Mouse (Mus musculus): ENCODE measurements around the gene Def8.
A peak's percentile ranks its signal among the peaks of the same experiment; 100 is the strongest.

The Def8 gene

DNA sequence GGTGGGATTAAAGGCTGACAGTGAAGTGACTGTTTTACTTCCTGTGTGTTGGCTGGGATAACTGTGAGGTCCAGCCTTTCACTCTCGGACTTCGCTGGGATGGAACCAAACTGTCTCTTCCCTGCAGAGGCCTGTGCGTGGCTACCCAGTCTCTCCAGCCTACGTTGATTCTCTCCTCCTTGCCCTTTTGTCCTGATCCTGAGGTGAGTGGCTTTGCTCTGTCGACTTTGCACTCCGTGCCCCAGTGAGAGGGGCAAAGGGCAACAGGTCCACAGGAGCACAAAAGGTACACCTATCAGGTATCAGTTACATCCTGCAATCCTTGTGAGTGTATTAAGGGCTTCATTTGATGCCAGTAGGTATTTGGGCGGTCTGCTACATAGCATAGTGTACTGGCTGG, at the start of gene Def8:
Def8 (plus strand) TSS at position 87 of the 400 bp plus-strand sequence.
- no peak for ATAC-seq (ENCODE audit: low TSS enrichment)

- ATAC-seq (ENCODE audit: low TSS enrichment), result peak; percentile 54
These were observed 49.1 kb upstream of the Def8 start for GRCm38 (mm10) chr8:123374239-123374578.

DNA sequence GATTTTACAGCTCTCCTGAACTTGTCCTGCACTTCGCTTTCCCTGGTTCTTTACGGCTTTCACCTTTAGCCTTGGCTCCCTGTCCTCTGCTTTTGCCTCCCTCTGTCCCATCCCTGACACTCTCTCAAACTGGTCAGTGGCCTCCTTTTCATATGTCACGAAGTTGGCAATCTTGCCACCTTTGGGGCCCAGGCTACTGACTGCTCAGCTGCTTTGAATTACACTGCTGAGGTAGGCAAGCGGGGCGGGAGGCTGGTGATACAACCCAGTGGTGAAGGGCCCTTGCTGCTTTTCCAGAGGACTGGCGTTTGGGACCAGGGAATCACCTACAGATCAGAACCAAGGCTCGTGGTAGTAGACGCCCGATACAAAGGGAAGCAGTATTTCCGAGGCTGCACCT, 47.6 kb upstream of the Def8 start:
- no peak for ATAC-seq (ENCODE audit: low TSS enrichment)

GRCm38 (mm10) chr8:123376106-123376505, 47.2 kb upstream of the Def8 start:
- no peak for ATAC-seq (ENCODE audit: low TSS enrichment)

DNA sequence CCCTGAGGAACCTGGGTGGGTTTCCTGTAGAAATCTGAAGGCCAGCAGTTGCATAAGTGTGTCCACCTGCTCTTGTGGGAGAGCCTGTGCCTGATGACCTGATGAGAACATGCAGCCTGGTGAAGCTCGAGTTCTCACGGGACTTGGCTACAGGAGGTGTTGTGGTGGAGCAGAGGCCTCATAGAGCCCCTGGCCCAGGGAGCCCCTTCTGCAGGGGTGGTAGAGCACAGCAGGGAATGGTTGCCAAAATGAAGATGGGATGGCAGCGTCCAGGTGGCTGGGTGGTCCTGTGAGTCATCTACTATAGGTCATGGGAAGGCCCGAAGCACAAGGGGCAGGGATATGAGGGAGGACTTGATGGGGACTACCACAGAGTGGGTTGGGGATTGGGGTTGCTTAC, 41.6 kb upstream of the Def8 start:
- ATAC-seq (ENCODE audit: low TSS enrichment), result no peak

DNA sequence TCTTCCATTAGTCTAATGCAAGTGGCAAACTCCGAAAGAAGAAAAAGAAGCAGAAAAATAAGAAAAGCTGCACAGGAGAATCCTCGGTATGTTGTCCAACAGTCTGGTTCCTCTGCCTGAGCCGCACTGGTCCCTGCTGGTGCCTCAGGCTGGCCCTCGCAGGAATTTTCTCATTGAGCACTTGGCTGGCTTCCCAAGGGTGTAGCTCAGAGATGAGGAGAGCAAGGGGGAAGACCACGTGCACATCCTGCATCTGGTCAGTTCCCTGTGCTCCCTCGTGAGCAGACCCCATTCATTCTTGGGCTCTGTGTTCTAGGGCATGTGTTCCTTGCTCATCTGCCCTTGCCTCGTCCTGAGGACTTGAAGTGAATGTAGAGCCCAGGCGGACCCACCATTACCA, 40.8 kb upstream of the Def8 start:
- ATAC-seq (ENCODE audit: low TSS enrichment), result no peak

- ATAC-seq (ENCODE audit: low TSS enrichment), result no peak
These were observed 38.3 kb upstream of the Def8 start for GRCm38 (mm10) chr8:123384883-123385540.

DNA sequence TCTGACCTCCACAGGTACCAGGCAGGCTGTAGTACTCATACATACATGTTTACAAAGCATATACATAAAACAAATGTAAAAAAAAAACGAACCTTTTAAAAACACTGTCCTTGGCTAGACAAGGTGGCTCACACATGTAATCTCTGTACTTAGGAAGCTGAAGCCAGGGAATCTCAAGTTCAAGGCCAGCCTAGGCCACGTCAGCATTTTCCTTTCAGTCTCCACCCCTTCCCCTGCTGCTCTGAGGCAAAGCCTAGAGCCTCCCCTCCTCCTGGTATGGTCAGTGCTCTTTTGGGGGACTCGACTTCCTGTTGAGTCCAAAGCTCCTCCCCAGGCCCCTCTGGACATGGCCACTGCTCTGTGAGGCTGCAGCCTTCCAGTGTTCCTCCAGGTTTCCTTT, 36.3 kb upstream of the Def8 start:
- ATAC-seq (ENCODE audit: low TSS enrichment), result no peak

GRCm38 (mm10) chr8:123387801-123388200, 35.5 kb upstream of the Def8 start:
- no peak for ATAC-seq (ENCODE audit: low TSS enrichment)

- ATAC-seq (ENCODE audit: low TSS enrichment), result no peak
These were observed 34.3 kb upstream of the Def8 start for GRCm38 (mm10) chr8:123389026-123389425.

GRCm38 (mm10) chr8:123398308-123398707, 25.0 kb upstream of the Def8 start:
- ATAC-seq (ENCODE audit: low TSS enrichment), result peak; percentile 39; the same call in 1 of the 2 replicates

GRCm38 (mm10) chr8:123401936-123402335, 21.4 kb upstream of the Def8 start:
- no peak for ATAC-seq (ENCODE audit: low TSS enrichment)

GRCm38 (mm10) chr8:123402730-123403326, 20.5 kb upstream of the Def8 start:
- no peak for ATAC-seq (ENCODE audit: low TSS enrichment)

DNA sequence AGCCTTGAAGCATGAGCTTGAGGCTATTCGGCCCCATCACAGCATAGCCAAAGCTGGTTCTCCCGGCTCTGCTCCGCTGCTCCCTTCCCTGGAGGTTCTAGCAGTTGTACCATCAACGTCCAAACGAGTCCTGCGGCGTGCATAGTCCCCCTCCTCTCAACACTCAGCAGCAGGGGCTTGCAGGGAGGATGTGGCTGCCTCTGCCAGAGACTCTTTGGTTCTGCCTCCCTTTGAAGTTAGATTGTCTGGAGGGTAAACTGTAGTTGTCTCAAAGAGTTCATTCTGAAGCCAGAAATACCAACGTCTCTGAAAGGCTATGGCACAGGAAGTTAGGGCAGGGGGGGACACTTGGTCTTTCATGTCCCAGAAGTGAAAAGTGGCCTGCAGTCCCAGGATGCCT, 18.8 kb upstream of the Def8 start:
- ATAC-seq (ENCODE audit: low TSS enrichment), result no peak

DNA sequence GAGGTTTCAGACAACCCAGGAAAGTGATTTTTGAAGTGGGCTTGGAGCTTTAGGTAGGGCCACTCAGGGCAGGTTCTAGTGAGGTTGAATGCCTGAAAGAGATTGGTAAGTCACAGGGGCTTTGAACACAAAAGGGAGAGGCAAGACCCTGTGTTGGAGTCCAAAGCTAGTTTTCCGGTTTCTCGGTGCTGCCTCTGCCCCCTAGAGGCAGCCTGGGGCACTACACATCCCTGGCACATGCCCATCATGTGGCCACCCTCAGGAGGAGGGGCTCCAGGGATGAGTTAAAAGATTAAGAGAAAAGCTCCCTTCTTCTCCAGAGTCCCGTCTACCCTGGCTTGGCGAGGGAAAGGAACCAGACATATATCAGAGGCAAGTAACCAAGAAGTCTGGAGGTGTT, 16.5 kb upstream of the Def8 start, which contains the start of gene Mc1r:
Mc1r (plus strand) TSS at position 322 of the 400 bp plus-strand sequence.
- ATAC-seq (ENCODE audit: low TSS enrichment), result 0 out of 2 replicates have a peak, but pooled peaks have one; percentile 2

- no peak for ATAC-seq (ENCODE audit: low TSS enrichment)
These were observed 15.7 kb upstream of the Def8 start for GRCm38 (mm10) chr8:123407612-123408011.

- no peak for ATAC-seq (ENCODE audit: low TSS enrichment)
These were observed 14.5 kb upstream of the Def8 start for GRCm38 (mm10) chr8:123408586-123409544.

- no peak for ATAC-seq (ENCODE audit: low TSS enrichment)
These were observed 13.2 kb upstream of the Def8 start for GRCm38 (mm10) chr8:123410049-123410587.

- ATAC-seq (ENCODE audit: low TSS enrichment), result peak; percentile 8; the same call in 1 of the 2 replicates
These were observed 12.5 kb upstream of the Def8 start for GRCm38 (mm10) chr8:123410788-123411187.

GRCm38 (mm10) chr8:123411246-123411645, 12.1 kb upstream of the Def8 start, which contains the start of gene Tubb3:
Gene Tubb3, plus strand, starts transcription at chr8:123411424.
- ATAC-seq (ENCODE audit: low TSS enrichment), result peak; percentile 72

- ATAC-seq (ENCODE audit: low TSS enrichment), result 0 out of 2 replicates have a peak, but pooled peaks have one; percentile 3
These were observed 11.5 kb upstream of the Def8 start for GRCm38 (mm10) chr8:123411781-123412327.

Measured in frontal cortex, adult (tissue).